In the genomic region with DNA sequence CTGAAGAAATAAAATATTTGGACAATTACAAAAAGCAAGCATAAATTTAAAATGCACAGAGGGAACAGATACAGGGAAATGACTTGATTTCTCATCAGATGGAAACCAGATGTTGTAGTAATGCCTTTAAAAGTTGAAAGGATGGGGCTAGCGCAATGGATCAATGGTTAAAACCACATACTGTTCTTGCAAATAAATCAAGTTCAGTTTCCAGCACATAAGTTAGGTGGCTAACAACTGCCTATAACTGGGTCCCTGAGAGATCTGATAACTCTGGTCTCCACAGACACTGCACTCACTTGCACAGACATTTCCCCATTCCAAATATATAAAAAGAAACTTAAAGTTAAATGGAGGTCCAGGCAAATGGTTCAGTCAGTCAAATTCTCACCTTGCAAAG, we compare ENCODE assay signal across 22 mouse cellular contexts.
"Had no signal": no experiment of that assay in that cellular context is flagged by ENCODE, and none has a peak within 500 bp of the region (broad histone marks: within the 10 kb centered on the region; RNA-seq: fewer than 3 reads in every experiment).

No protein-coding gene starts in this region.

- H3K4me3 ChIP-seq: limb, embryonic 15.5 days; midbrain, embryonic 10.5 days; midbrain, embryonic 13.5 days; myocyte; neural tube, embryonic 13.5 days had no signal

- H3K9ac ChIP-seq: limb, embryonic 15.5 days; liver, embryonic 14.5 days; liver, postnatal 0 days; lung, embryonic 14.5 days; midbrain, embryonic 13.5 days; neural tube, embryonic 13.5 days had no signal

- H3K27me3 ChIP-seq: limb, embryonic 15.5 days; midbrain, embryonic 13.5 days; neural tube, embryonic 13.5 days had no signal

- DNase-seq: kidney, adult 18-20 months; kidney, adult 9 months; kidney, postnatal 14 days; kidney, postnatal 4 days; left cerebral cortex, postnatal 4 days; liver, postnatal 0 days; lung, embryonic 14.5 days; retina, postnatal 1 day; right cerebral cortex, postnatal 25 days; spleen, adult 18-20 months; thymus, adult 18-20 months; thymus, postnatal 36 days had no signal

- H3K9me3 ChIP-seq: limb, embryonic 15.5 days; midbrain, embryonic 10.5 days; midbrain, embryonic 13.5 days; neural tube, embryonic 13.5 days had no signal

- H3K27ac ChIP-seq: limb, embryonic 15.5 days; liver, embryonic 14.5 days; macrophage; midbrain, embryonic 10.5 days; midbrain, embryonic 13.5 days; neural tube, embryonic 13.5 days had no signal

- H3K36me3 ChIP-seq: limb, embryonic 15.5 days; midbrain, embryonic 10.5 days; midbrain, embryonic 13.5 days; neural tube, embryonic 13.5 days had no signal

- H3K4me1 ChIP-seq: limb, embryonic 15.5 days; midbrain, embryonic 10.5 days; midbrain, embryonic 13.5 days; neural tube, embryonic 13.5 days had no signal

- H3K4me2 ChIP-seq: limb, embryonic 15.5 days; liver, embryonic 11.5 days; lung, embryonic 14.5 days; midbrain, embryonic 13.5 days; neural tube, embryonic 13.5 days had no signal

- ATAC-seq: liver, postnatal 0 days; lung, postnatal 0 days; midbrain, embryonic 13.5 days; midbrain, embryonic 16.5 days had no signal
